Mouse (Mus musculus) lung, embryonic 14.5 days (tissue): ENCODE data around the gene Bpifb1. TPM values are rescaled to one million over a fixed set of nuclear protein-coding genes. Genes with fewer than 3 reads are reported as not detected.

Experiments used
- ATAC-seq: fragments of 200-750 bp; cut with Nextera tagmentation; 2 replicates; pipeline ENCODE4 v1.8.0; 2017; ENCODE audit warnings: mild to moderate bottlenecking, moderate TSS enrichment, moderate library complexity; ENCODE audit not compliant: insufficient read depth
- DNase-seq: peaks from one replicate; pipeline ENCODE4 v3.0.0-alpha.2; 2015
- H3K27ac ChIP-seq: fragments of 300-500 bp; sonication (generic); 2 replicates; pipeline ENCODE4 v1.5.1; 2014; ENCODE audit warnings: low read depth, mild to moderate bottlenecking, moderate library complexity
- H3K27me3 ChIP-seq: fragments of 300-500 bp; sonication (generic); 2 replicates; pipeline ENCODE4 v1.6.1; 2014; ENCODE audit warnings: low read length, control low read depth; ENCODE audit not compliant: insufficient read depth
- H3K36me3 ChIP-seq: fragments of 300-500 bp; sonication (generic); 2 replicates; pipeline ENCODE4 v1.6.1; 2014; ENCODE audit warnings: control low read depth; ENCODE audit not compliant: insufficient read depth
- H3K4me1 ChIP-seq: fragments of 300-500 bp; sonication (generic); 2 replicates; pipeline ENCODE4 v1.6.1; 2014; ENCODE audit warnings: antibody characterized with exemption, control low read depth; ENCODE audit not compliant: insufficient read depth
- H3K4me2 ChIP-seq: fragments of 300-500 bp; sonication (generic); 2 replicates; pipeline ENCODE4 v1.6.1; 2014; ENCODE audit warnings: mild to moderate bottlenecking
- H3K4me3 ChIP-seq: fragments of 300-500 bp; sonication (generic); 2 replicates; pipeline ENCODE4 v1.5.1; 2014; ENCODE audit warnings: low read depth, low read length
- H3K9ac ChIP-seq: fragments of 300-500 bp; sonication (generic); 2 replicates; pipeline ENCODE4 v1.6.1; 2014
- H3K9me3 ChIP-seq: fragments of 300-500 bp; sonication (generic); 2 replicates; pipeline ENCODE4 v1.6.1; 2016; ENCODE audit warnings: low read depth, low read length, control low read depth
- CTCF ChIP-seq: IDR thresholded peaks from 2 replicates; pipeline ENCODE4 v1.5.1; 2016; ENCODE audit warnings: antibody characterized with exemption, low read depth
- WGBS: fragments of 180-500 bp; shearing (Covaris S2); extraction: QIAGEN DNeasy Blood & Tissue Kit; methylation state at CpG from one replicate; pipeline ENCODE4 v1.1.7; 2014; 5-methylcytosine and 5-hydroxymethylcytosine counted together
- polyA plus RNA-seq: library from polyadenylated mRNA; unstranded; fragments of >200 nt; fragmentation: Nextera tagmentation; extraction: Ambion mirVana; gene quantifications from 2 replicates; pipeline ENCODE4 v1.2.1, GENCODE M21; 2014

Bpifb1 gene
- polyA plus RNA-seq, 1 experiment from 2014 or later = 0.49 TPM

- no peaks in the 10 kb centered on the region for H3K36me3 ChIP-seq
- no peak overlapping the region for H3K9ac ChIP-seq
- H3K4me3 ChIP-seq = no peak overlapping the region
- no peak overlapping the region for H3K4me2 ChIP-seq
- DNase-seq (no peak), ATAC-seq (no peak)
- H3K27ac ChIP-seq = no peak overlapping the region
- no peaks in the 10 kb centered on the region for H3K9me3 ChIP-seq
- H3K27me3 ChIP-seq = no peaks in the 10 kb centered on the region
- TF ChIP-seq CTCF = no peak
- WGBS = 28% methylated on average over 1 of the region's 1 CpGs
- H3K4me1 ChIP-seq = no peaks in the 10 kb centered on the region
These were observed 20.5 kb downstream of the Bpifb1 start for GRCm38 (mm10) chr2:154211121-154211520.

GRCm38 (mm10) chr2:154211881-154212280, 21.3 kb downstream of the Bpifb1 start:
- ATAC-seq = no peak

GRCm38 (mm10) chr2:154215191-154215590, 24.6 kb downstream of the Bpifb1 start:
- Histone ChIP-seq H3K9me3 (no peaks in the 10 kb centered on the region), H3K4me2 (no peak overlapping the region), H3K4me1 (no peaks in the 10 kb centered on the region), H3K36me3 (no peaks in the 10 kb centered on the region), H3K9ac (no peak overlapping the region), H3K27ac (no peak overlapping the region), H3K4me3 (no peak overlapping the region), H3K27me3 (no peaks in the 10 kb centered on the region)
- TF ChIP-seq CTCF = peak; percentile 84
- DNase-seq = peak; percentile 84
- 17% methylated on average over 5 of the region's 5 CpGs for WGBS
- ATAC-seq = no peak

More at GRCm38 (mm10) chr2:154211881-154212280, 21.3 kb downstream of the Bpifb1 start:
- no peak for DNase-seq
- Histone ChIP-seq H3K4me3 (no peak overlapping the region), H3K4me2 (no peak overlapping the region), H3K4me1 (no peaks in the 10 kb centered on the region), H3K36me3 (no peaks in the 10 kb centered on the region), H3K9ac (no peak overlapping the region), H3K9me3 (no peaks in the 10 kb centered on the region), H3K27ac (no peak overlapping the region), H3K27me3 (no peaks in the 10 kb centered on the region)
- TF ChIP-seq CTCF = no peak
- WGBS = 84% methylated on average over 4 of the region's 4 CpGs

- ATAC-seq = no peak
- WGBS = 61% methylated on average over 5 of the region's 5 CpGs
These were observed 29.3 kb downstream of the Bpifb1 start for GRCm38 (mm10) chr2:154219950-154220349.

GRCm38 (mm10) chr2:154223265-154223916, 32.8 kb downstream of the Bpifb1 start, which contains the start of gene Bpifb5:
Gene Bpifb5 (plus strand): TSS chr2:154223742.
- Histone ChIP-seq H3K4me2 (peak within 1 kb of the TSS; percentile 41), H3K27me3 (no peaks in the 10 kb centered on the region), H3K9ac (no peak within 1 kb of the TSS), H3K4me1 (0 out of 2 replicates have a peak, but pooled peaks cover 10% of the 10 kb centered on the region), H3K36me3 (no peaks in the 10 kb centered on the region), H3K27ac (peak within 1 kb of the TSS; percentile 54; the same call in 1 of the 2 replicates), H3K4me3 (no peak within 1 kb of the TSS), H3K9me3 (no peaks in the 10 kb centered on the region)
- WGBS = 1% methylated on average over 14 of the region's 14 CpGs
- ATAC-seq = peak; percentile 73
- peak; percentile 73 for DNase-seq
- no peak for TF ChIP-seq CTCF

More at GRCm38 (mm10) chr2:154219950-154220349, 29.3 kb downstream of the Bpifb1 start:
- H3K27ac ChIP-seq = no peak overlapping the region
- no peak overlapping the region for H3K4me2 ChIP-seq
- no peaks in the 10 kb centered on the region for H3K27me3 ChIP-seq
- no peak overlapping the region for H3K4me3 ChIP-seq
- H3K36me3 ChIP-seq = no peaks in the 10 kb centered on the region
- H3K9me3 ChIP-seq = no peaks in the 10 kb centered on the region
- DNase-seq = no peak
- H3K9ac ChIP-seq = no peak overlapping the region
- TF ChIP-seq CTCF = no peak
- H3K4me1 ChIP-seq = 0 out of 2 replicates have a peak, but pooled peaks cover 10% of the 10 kb centered on the region

GRCm38 (mm10) chr2:154223917-154224273, 33.3 kb downstream of the Bpifb1 start:
- Histone ChIP-seq H3K36me3 (no peaks in the 10 kb centered on the region), H3K4me3 (no peak overlapping the region), H3K9ac (no peak overlapping the region), H3K9me3 (no peaks in the 10 kb centered on the region), H3K27ac (peak overlapping the region; percentile 54; the same call in 1 of the 2 replicates), H3K27me3 (no peaks in the 10 kb centered on the region), H3K4me2 (peak overlapping the region; percentile 41), H3K4me1 (0 out of 2 replicates have a peak, but pooled peaks cover 10% of the 10 kb centered on the region)
- 25% methylated on average over 2 of the region's 2 CpGs for WGBS
- ATAC-seq = peak; percentile 29; the same call in 1 of the 2 replicates
- no peak for TF ChIP-seq CTCF
- DNase-seq = no peak

- 0 out of 2 replicates have a peak, but pooled peaks cover 10% of the 10 kb centered on the region for H3K4me1 ChIP-seq
- TF ChIP-seq CTCF = no peak
- WGBS = 65% methylated on average over 4 of the region's 4 CpGs
- no peaks in the 10 kb centered on the region for H3K36me3 ChIP-seq
- H3K27me3 ChIP-seq = no peaks in the 10 kb centered on the region
- H3K9me3 ChIP-seq = no peaks in the 10 kb centered on the region
- H3K4me2 ChIP-seq = no peak overlapping the region
- no peak overlapping the region for H3K4me3 ChIP-seq
- ATAC-seq = no peak
- no peak for DNase-seq
- H3K9ac ChIP-seq = no peak overlapping the region
- H3K27ac ChIP-seq = no peak overlapping the region
These were observed 36.4 kb downstream of the Bpifb1 start for GRCm38 (mm10) chr2:154226991-154227390.
